In genomic region chr4:129516925-129517324, GRCm38 (mm10) we compare ENCODE assay signal across 12 mouse cellular contexts. TPM values are rescaled to one million over a fixed set of nuclear protein-coding genes. Genes with fewer than 3 reads are reported as not detected.
DNase-seq lines count a peak whose midpoint lies in the region; ATAC-seq and TF ChIP-seq lines count a peak whose summit lies in the region.
"Had no signal": no experiment of that assay in that cellular context is flagged by ENCODE, and none has a peak within 500 bp of the region (broad histone marks: within the 10 kb centered on the region; RNA-seq: fewer than 3 reads in every experiment).

No protein-coding gene starts in this region.

- 0 out of 2 replicates have a peak, but pooled peaks have one; percentile 16 for TF ChIP-seq EP300 in ES-Bruce4 (IDR thresholded peaks at IDR 0.05; ENCODE audit: insufficient read depth, low read depth, low read length)

- no peak for ATAC-seq in forebrain, embryonic 15.5 days (replicated peaks)
- no peak for ATAC-seq in forebrain, embryonic 14.5 days
- ATAC-seq in intestine, embryonic 15.5 days: peak; percentile 48
- no peak for ATAC-seq in limb, embryonic 15.5 days (ENCODE audit: insufficient number of reproducible peaks, low FRiP score, low TSS enrichment, low read depth)

- DNase-seq in forebrain, embryonic 14.5 days (ENCODE audit: low spot score): no peak
- no peak for DNase-seq in layer of hippocampus, postnatal 25 days (ENCODE audit: extremely low spot score in 1 of 2, low spot score in 1 of 2)
- DNase-seq in gastrocnemius, postnatal 4 days (ENCODE audit: low spot score in 2 of 2): no peak
- DNase-seq in heart, adult 9 months (ENCODE audit: low spot score in 2 of 2): no peak
- DNase-seq: spleen, adult 18-20 months had no signal

- no peaks in the 10 kb centered on the region for H3K9me3 ChIP-seq in forebrain, embryonic 15.5 days
- H3K9me3 ChIP-seq in forebrain, embryonic 14.5 days (replicated peaks; ENCODE audit: control insufficient read depth, low read length): no peaks in the 10 kb centered on the region
- H3K9me3 ChIP-seq in ES-Bruce4 (replicated peaks; ENCODE audit: control insufficient read depth, insufficient read depth, low read length, poor library complexity, severe bottlenecking): no peaks in the 10 kb centered on the region
- H3K9me3 ChIP-seq in intestine, embryonic 15.5 days: no peaks in the 10 kb centered on the region
- H3K9me3 ChIP-seq in limb, embryonic 15.5 days: no peaks in the 10 kb centered on the region

- H3K9ac ChIP-seq in forebrain, embryonic 15.5 days (replicated peaks): no peak overlapping the region
- no peak overlapping the region for H3K9ac ChIP-seq in forebrain, embryonic 14.5 days (ENCODE audit: low read length)
- H3K9ac ChIP-seq in ES-Bruce4 (ENCODE audit: low read depth, poor library complexity, severe bottlenecking): no peak overlapping the region
- H3K9ac ChIP-seq in intestine, embryonic 15.5 days: no peak overlapping the region
- no peak overlapping the region for H3K9ac ChIP-seq in limb, embryonic 15.5 days

- peaks cover 54% of the 10 kb centered on the region for H3K36me3 ChIP-seq in forebrain, embryonic 15.5 days
- peaks cover 62% of the 10 kb centered on the region for H3K36me3 ChIP-seq in forebrain, embryonic 14.5 days (ENCODE audit: control insufficient read depth, insufficient read depth, low read length)
- peaks cover 39% of the 10 kb centered on the region for H3K36me3 ChIP-seq in ES-Bruce4 (ENCODE audit: control insufficient read depth, insufficient read depth, low read length, poor library complexity, severe bottlenecking)
- H3K36me3 ChIP-seq in intestine, embryonic 15.5 days: peaks cover 30% of the 10 kb centered on the region
- peaks cover 50% of the 10 kb centered on the region for H3K36me3 ChIP-seq in limb, embryonic 15.5 days

- no peaks in the 10 kb centered on the region for H3K27me3 ChIP-seq in forebrain, embryonic 15.5 days
- no peaks in the 10 kb centered on the region for H3K27me3 ChIP-seq in forebrain, embryonic 14.5 days (replicated peaks; ENCODE audit: control insufficient read depth, insufficient read depth, low read length)
- no peaks in the 10 kb centered on the region for H3K27me3 ChIP-seq in ES-Bruce4 (ENCODE audit: control insufficient read depth, insufficient read depth, low read length, poor library complexity, severe bottlenecking)
- no peaks in the 10 kb centered on the region for H3K27me3 ChIP-seq in intestine, embryonic 15.5 days (replicated peaks)
- H3K27me3 ChIP-seq in limb, embryonic 15.5 days: no peaks in the 10 kb centered on the region

- H3K4me2 ChIP-seq in forebrain, embryonic 15.5 days (replicated peaks): no peak overlapping the region
- no peak overlapping the region for H3K4me2 ChIP-seq in forebrain, embryonic 14.5 days (ENCODE audit: low read length)
- H3K4me2 ChIP-seq in intestine, embryonic 15.5 days (replicated peaks): no peak overlapping the region
- no peak overlapping the region for H3K4me2 ChIP-seq in limb, embryonic 15.5 days

- WGBS in forebrain, embryonic 15.5 days: 60% methylated on average over 2 of the region's 2 CpGs
- 45% methylated on average over 2 of the region's 2 CpGs for WGBS in forebrain, embryonic 14.5 days
- 39% methylated on average over 2 of the region's 2 CpGs for WGBS in intestine, embryonic 15.5 days
- WGBS in limb, embryonic 15.5 days: 42% methylated on average over 2 of the region's 2 CpGs

- H3K27ac ChIP-seq in forebrain, embryonic 15.5 days (replicated peaks): peak overlapping the region; percentile 4; the same call in 1 of the 2 replicates
- H3K27ac ChIP-seq in forebrain, embryonic 14.5 days (ENCODE audit: low read depth, low read length): no peak overlapping the region
- peak overlapping the region; percentile 33 for H3K27ac ChIP-seq in ES-Bruce4 (ENCODE audit: insufficient read depth, low read length)
- H3K27ac ChIP-seq in intestine, embryonic 15.5 days: peak overlapping the region; percentile 22
- peak overlapping the region; percentile 63 for H3K27ac ChIP-seq in limb, embryonic 15.5 days

- no peak for TF ChIP-seq POLR2A in ES-Bruce4 (IDR thresholded peaks at IDR 0.05; ENCODE audit: insufficient read depth, low read length)

- no peak overlapping the region for H3K4me3 ChIP-seq in forebrain, embryonic 15.5 days
- H3K4me3 ChIP-seq in forebrain, embryonic 14.5 days (ENCODE audit: low read depth, low read length): no peak overlapping the region
- no peak overlapping the region for H3K4me3 ChIP-seq in ES-Bruce4 (ENCODE audit: low read depth, low read length)
- H3K4me3 ChIP-seq in intestine, embryonic 15.5 days (replicated peaks): no peak overlapping the region
- H3K4me3 ChIP-seq in limb, embryonic 15.5 days: no peak overlapping the region

- no peak for TF ChIP-seq CTCF in ES-Bruce4 (IDR thresholded peaks at IDR 0.05; ENCODE audit: low read depth, low read length)

- H3K4me1 ChIP-seq in forebrain, embryonic 15.5 days: peaks cover 28% of the 10 kb centered on the region
- H3K4me1 ChIP-seq in forebrain, embryonic 14.5 days (ENCODE audit: control insufficient read depth, insufficient read depth, low read length): 0 out of 2 replicates have a peak, but pooled peaks cover 2% of the 10 kb centered on the region
- peaks cover 4% of the 10 kb centered on the region for H3K4me1 ChIP-seq in ES-Bruce4 (ENCODE audit: control insufficient read depth, insufficient read depth, low read length)
- peaks cover 22% of the 10 kb centered on the region for H3K4me1 ChIP-seq in intestine, embryonic 15.5 days (replicated peaks)
- H3K4me1 ChIP-seq in limb, embryonic 15.5 days: peaks cover 17% of the 10 kb centered on the region

RNA-seq across cellular contexts. Expression of gene Marcksl1, which starts 3.5 kb away (rescaled TPM):
- 2,102 and 2,181 TPM in 2 replicates for polyA plus RNA-seq in forebrain, embryonic 15.5 days (2015; fragmentation: Nextera tagmentation; extraction: Ambion mirVana)
- 1,632 and 1,731 TPM in 2 replicates for polyA plus RNA-seq in forebrain, embryonic 14.5 days (2014; fragmentation: Nextera tagmentation; extraction: Ambion mirVana)
- 379 and 434 TPM in 2 replicates for polyA plus RNA-seq in ES-Bruce4 (2011; ENCODE audit: insufficient read depth, insufficient read length, low read depth, missing spikeins)
- 432 and 487 TPM in 2 replicates for polyA plus RNA-seq in intestine, embryonic 15.5 days (2015; fragmentation: Nextera tagmentation; extraction: Ambion mirVana)
- polyA plus RNA-seq in limb, embryonic 15.5 days (2015; fragmentation: Nextera tagmentation; extraction: Ambion mirVana): 445 and 538 TPM in 2 replicates
- total RNA-seq in layer of hippocampus, postnatal 25 days (2021): 100 to 1,000 TPM; 170 to 171 TPM
- total RNA-seq in gastrocnemius, postnatal 4 days (2021): 10 to 100 TPM; 63.2 to 63.9 TPM

RNA-seq across cellular contexts. Expression of gene Hdac1, which starts 25.6 kb away (rescaled TPM):
- polyA plus RNA-seq in forebrain, embryonic 15.5 days (2015; fragmentation: Nextera tagmentation; extraction: Ambion mirVana): 119 and 130 TPM in 2 replicates
- polyA plus RNA-seq in forebrain, embryonic 14.5 days (2014; fragmentation: Nextera tagmentation; extraction: Ambion mirVana): 132 and 154 TPM in 2 replicates
- 301 and 304 TPM in 2 replicates for polyA plus RNA-seq in ES-Bruce4 (2011; ENCODE audit: insufficient read depth, insufficient read length, low read depth, missing spikeins)
- polyA plus RNA-seq in intestine, embryonic 15.5 days (2015; fragmentation: Nextera tagmentation; extraction: Ambion mirVana): 200 and 203 TPM in 2 replicates
- 196 and 204 TPM in 2 replicates for polyA plus RNA-seq in limb, embryonic 15.5 days (2015; fragmentation: Nextera tagmentation; extraction: Ambion mirVana)
- total RNA-seq in layer of hippocampus, postnatal 25 days (2021): 10 to 100 TPM; 37.0 to 48.7 TPM
- 10 to 100 TPM; 39.5 to 42.1 TPM for total RNA-seq in gastrocnemius, postnatal 4 days (2021)

RNA-seq across cellular contexts. Expression of gene Fam229a, which starts 25.9 kb away (rescaled TPM):
- 0.61 TPM in 1 of 2 replicates, not detected in the other for polyA plus RNA-seq in forebrain, embryonic 15.5 days (2015; fragmentation: Nextera tagmentation; extraction: Ambion mirVana)
- polyA plus RNA-seq in forebrain, embryonic 14.5 days (2014; fragmentation: Nextera tagmentation; extraction: Ambion mirVana): not detected in 2 replicates
- not detected in 2 replicates for polyA plus RNA-seq in ES-Bruce4 (2011; ENCODE audit: insufficient read depth, insufficient read length, low read depth, missing spikeins)
- not detected in 2 replicates for polyA plus RNA-seq in intestine, embryonic 15.5 days (2015; fragmentation: Nextera tagmentation; extraction: Ambion mirVana)
- polyA plus RNA-seq in limb, embryonic 15.5 days (2015; fragmentation: Nextera tagmentation; extraction: Ambion mirVana): not detected in 2 replicates
- not detected for total RNA-seq in layer of hippocampus, postnatal 25 days (2021)
- not detected for total RNA-seq in gastrocnemius, postnatal 4 days (2021)
- total RNA-seq: liver, adult 2 months had no signal
- polyA plus RNA-seq: C2C12 had no signal

RNA-seq across cellular contexts. Expression of gene Tssk3, which starts 26.1 kb away (rescaled TPM):
- 0.34 TPM in 1 of 2 replicates, not detected in the other for polyA plus RNA-seq in forebrain, embryonic 15.5 days (2015; fragmentation: Nextera tagmentation; extraction: Ambion mirVana)
- 0.28 TPM in 1 of 2 replicates, not detected in the other for polyA plus RNA-seq in forebrain, embryonic 14.5 days (2014; fragmentation: Nextera tagmentation; extraction: Ambion mirVana)
- not detected in 2 replicates for polyA plus RNA-seq in ES-Bruce4 (2011; ENCODE audit: insufficient read depth, insufficient read length, low read depth, missing spikeins)
- polyA plus RNA-seq in intestine, embryonic 15.5 days (2015; fragmentation: Nextera tagmentation; extraction: Ambion mirVana): not detected in 2 replicates
- polyA plus RNA-seq in limb, embryonic 15.5 days (2015; fragmentation: Nextera tagmentation; extraction: Ambion mirVana): not detected in 2 replicates
- total RNA-seq in layer of hippocampus, postnatal 25 days (2021): not detected
- total RNA-seq in gastrocnemius, postnatal 4 days (2021): not detected
- total RNA-seq: liver, adult 2 months had no signal
- polyA plus RNA-seq: C2C12; heart, postnatal 0 days; liver, adult 2 months had no signal

RNA-seq across cellular contexts. Expression of gene Bsdc1, which starts 55.5 kb away (rescaled TPM):
- polyA plus RNA-seq in forebrain, embryonic 15.5 days (2015; fragmentation: Nextera tagmentation; extraction: Ambion mirVana): 41.6 and 42.7 TPM in 2 replicates
- 35.4 and 38.1 TPM in 2 replicates for polyA plus RNA-seq in forebrain, embryonic 14.5 days (2014; fragmentation: Nextera tagmentation; extraction: Ambion mirVana)
- polyA plus RNA-seq in ES-Bruce4 (2011; ENCODE audit: insufficient read depth, insufficient read length, low read depth, missing spikeins): 31.6 and 36.4 TPM in 2 replicates
- polyA plus RNA-seq in intestine, embryonic 15.5 days (2015; fragmentation: Nextera tagmentation; extraction: Ambion mirVana): 22.1 and 24.9 TPM in 2 replicates
- 30.2 and 30.8 TPM in 2 replicates for polyA plus RNA-seq in limb, embryonic 15.5 days (2015; fragmentation: Nextera tagmentation; extraction: Ambion mirVana)
- 10 to 100 TPM; 55.4 to 57.7 TPM for total RNA-seq in layer of hippocampus, postnatal 25 days (2021)
- 10 to 100 TPM; 32.2 to 35.2 TPM for total RNA-seq in gastrocnemius, postnatal 4 days (2021)
